Mouse (Mus musculus): Measurements from ENCODE around the gene Auts2. TPM values are rescaled to one million over a fixed set of nuclear protein-coding genes. Genes with fewer than 3 reads are reported as not detected.
"Not testable (repeated sequence)": the region's sequence is repeated elsewhere in the genome, so short reads cannot be mapped to it uniquely, and the experiment has no call there.

Auts2 gene
- 64.9 and 76.2 TPM in 2 replicates for polyA plus RNA-seq (2015; fragmentation: Nextera tagmentation; extraction: Ambion mirVana)

DNA sequence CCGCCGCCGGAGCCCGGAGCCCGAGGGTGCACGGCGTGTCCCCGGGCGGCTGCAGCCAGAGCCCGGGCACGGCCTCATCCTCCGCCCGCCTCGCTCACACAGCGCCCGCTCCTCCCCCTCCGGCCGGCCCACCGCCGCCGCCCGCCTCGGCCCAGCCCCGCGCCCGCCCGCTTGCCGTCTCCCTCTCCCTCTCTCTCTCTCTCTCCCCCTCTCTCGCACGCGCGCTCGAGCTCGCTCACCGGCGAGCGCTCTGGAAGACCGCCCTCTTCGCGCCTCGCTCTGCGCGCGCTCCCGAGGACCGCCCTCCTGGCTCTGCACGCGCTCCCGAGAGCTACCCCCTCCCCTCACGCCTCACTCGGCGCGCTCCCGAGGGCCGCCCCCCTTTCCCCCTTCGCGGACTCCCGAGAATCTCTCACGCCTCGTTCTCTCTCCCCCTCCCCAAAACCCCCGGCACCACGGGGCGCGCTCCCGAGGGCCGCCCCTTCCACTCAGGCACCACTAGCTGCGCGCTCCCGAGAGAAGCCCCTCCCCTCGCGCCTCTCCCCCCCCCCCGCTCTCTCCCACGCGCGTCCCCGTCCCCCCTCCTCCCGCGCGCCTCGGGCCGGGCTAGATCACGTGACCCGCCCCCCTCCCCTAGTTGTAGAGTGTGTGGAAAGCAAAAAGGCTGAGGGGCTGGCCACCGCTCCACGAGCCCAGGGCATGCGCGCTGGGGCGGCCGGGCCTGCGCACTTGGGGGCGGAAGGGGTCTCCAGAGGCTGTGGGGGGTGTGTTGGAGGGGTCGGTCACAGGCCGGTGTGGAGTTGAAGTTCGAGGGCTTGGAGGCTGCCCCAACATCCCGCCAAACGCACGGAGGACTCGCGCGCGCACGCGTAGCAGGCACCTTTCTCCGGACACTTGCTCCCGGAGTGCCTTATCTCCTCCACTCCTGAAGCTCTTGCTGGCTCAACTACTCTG, at the start of gene Auts2:
Auts2 (minus strand) TSS at position 227 of the 954 bp plus-strand sequence.
- H3K9ac ChIP-seq, result peak within 1 kb of the TSS; percentile 69
- H3K9me3 ChIP-seq, result no peaks in the 10 kb centered on the region
- WGBS, result under 1% methylated on average over 45 of the region's 105 CpGs

GRCm38 (mm10) chr5:132591721-132592695, 48.9 kb upstream of the Auts2 start:
- ATAC-seq (ENCODE audit: low FRiP score, low read depth), result no peak

More for the DNA sequence above, at the start of gene Auts2:
- Histone ChIP-seq H3K4me1 (replicated peaks) (peaks cover 26% of the 10 kb centered on the region), H3K4me2 (peak within 1 kb of the TSS; percentile 92), H3K36me3 (no peaks in the 10 kb centered on the region), H3K27me3 (0 out of 2 replicates have a peak, but pooled peaks cover 5% of the 10 kb centered on the region), H3K27ac (replicated peaks) (peak within 1 kb of the TSS; percentile 91), H3K4me3 (peak within 1 kb of the TSS; percentile 97)
- peak; percentile 90 for ATAC-seq (ENCODE audit: low FRiP score, low read depth)

GRCm38 (mm10) chr5:132579774-132580173, 36.6 kb upstream of the Auts2 start:
- Histone ChIP-seq H3K27me3 (no peaks in the 10 kb centered on the region), H3K4me2 (no peak overlapping the region), H3K27ac (replicated peaks) (no peak overlapping the region), H3K36me3 (no peaks in the 10 kb centered on the region), H3K9me3 (no peaks in the 10 kb centered on the region), H3K4me1 (replicated peaks) (no peaks in the 10 kb centered on the region), H3K9ac (no peak overlapping the region), H3K4me3 (no peak overlapping the region)
- WGBS, result 42% methylated on average over 7 of the region's 7 CpGs
- no peak for ATAC-seq (ENCODE audit: low FRiP score, low read depth)

More at GRCm38 (mm10) chr5:132591721-132592695, 48.9 kb upstream of the Auts2 start:
- Histone ChIP-seq H3K4me3 (no peak overlapping the region), H3K9ac (no peak overlapping the region), H3K27me3 (no peaks in the 10 kb centered on the region), H3K9me3 (no peaks in the 10 kb centered on the region), H3K4me2 (no peak overlapping the region), H3K36me3 (no peaks in the 10 kb centered on the region), H3K4me1 (replicated peaks) (no peaks in the 10 kb centered on the region; the same call in 1 of the 2 replicates), H3K27ac (replicated peaks) (no peak overlapping the region)
- WGBS, result 70% methylated on average over 24 of the region's 24 CpGs

DNA sequence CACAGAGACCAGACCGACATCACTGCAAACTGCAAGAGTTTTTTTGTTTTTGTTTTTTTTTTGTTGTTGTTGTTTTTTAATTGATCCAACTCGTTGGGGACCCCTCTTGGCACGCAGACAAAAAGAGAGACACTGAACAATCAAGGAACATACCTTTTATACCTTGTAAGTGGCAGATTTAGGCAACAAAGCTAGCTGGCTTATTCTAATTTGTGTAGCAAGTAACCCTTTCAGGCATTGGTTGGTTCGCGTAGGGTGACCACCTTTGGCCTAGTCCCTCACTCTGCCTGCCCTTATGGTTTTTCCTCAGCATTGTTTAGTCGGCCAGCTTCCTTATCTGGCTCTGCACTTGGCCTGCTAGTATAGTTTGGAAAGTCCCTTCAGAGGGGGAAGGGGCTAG, 17.6 kb upstream of the Auts2 start:
- H3K9ac ChIP-seq; ATAC-seq (ENCODE audit: low FRiP score, low read depth); H3K4me2 ChIP-seq; H3K27me3 ChIP-seq; H3K27ac ChIP-seq (replicated peaks); H3K36me3 ChIP-seq; H3K4me1 ChIP-seq (replicated peaks); H3K9me3 ChIP-seq; H3K4me3 ChIP-seq: not testable (repeated sequence)
- 80% methylated on average over 6 of the region's 6 CpGs for WGBS

- 0 out of 2 replicates have a peak, but pooled peaks cover 5% of the 10 kb centered on the region for H3K27me3 ChIP-seq
- no peak overlapping the region for H3K4me3 ChIP-seq
- no peaks in the 10 kb centered on the region for H3K36me3 ChIP-seq
- H3K9me3 ChIP-seq, result no peaks in the 10 kb centered on the region
- H3K4me2 ChIP-seq, result no peak overlapping the region
- no peak overlapping the region for H3K27ac ChIP-seq (replicated peaks)
- no peak for ATAC-seq (ENCODE audit: low FRiP score, low read depth)
- 61% methylated on average over 1 of the region's 1 CpGs for WGBS
- H3K9ac ChIP-seq, result no peak overlapping the region
- H3K4me1 ChIP-seq (replicated peaks), result peaks cover 6% of the 10 kb centered on the region
These were observed 2.6 kb upstream of the Auts2 start for GRCm38 (mm10) chr5:132545761-132546160.

DNA sequence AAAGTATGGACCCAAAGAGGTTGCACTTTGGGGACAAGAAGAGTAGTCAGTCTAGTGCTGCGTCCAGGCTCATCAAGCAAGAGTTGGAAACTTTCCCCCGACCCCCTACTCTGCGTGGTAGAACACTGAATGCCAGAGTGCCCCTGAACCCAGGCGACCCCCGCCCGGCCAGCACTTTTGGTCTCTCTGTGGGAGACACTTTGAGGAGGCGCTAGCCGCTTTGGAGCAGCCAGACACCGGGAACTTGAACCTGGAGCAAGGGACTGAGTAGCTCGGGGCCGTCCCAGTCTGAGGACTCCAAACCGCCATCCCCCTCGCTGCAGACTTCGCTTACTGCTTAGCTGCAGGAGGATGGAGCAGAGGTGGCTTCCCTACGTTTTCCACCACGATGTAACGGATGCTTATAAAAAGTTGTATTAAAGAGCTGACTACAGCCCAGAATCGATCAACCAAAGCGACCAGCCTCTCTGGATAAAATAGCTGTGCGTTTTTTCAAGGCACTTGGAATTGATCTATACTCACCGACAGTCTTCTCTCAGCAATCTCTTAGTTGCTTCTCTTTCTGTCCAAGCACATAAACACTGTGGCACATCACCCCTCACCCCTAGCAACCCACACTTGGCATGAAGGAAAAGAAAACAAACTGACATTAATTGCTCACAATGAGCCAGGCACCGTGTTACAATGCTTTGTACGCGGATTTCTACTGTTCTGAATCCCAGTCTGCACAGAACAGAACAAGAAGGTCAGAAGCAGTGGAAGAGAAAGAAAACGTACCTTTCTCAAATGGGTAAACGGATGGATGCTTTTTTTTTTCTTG, 1.2 kb upstream of the Auts2 start:
- H3K27ac ChIP-seq (replicated peaks), result 0 out of 2 replicates have a peak overlapping the region, but pooled peaks have one; percentile 91

DNA sequence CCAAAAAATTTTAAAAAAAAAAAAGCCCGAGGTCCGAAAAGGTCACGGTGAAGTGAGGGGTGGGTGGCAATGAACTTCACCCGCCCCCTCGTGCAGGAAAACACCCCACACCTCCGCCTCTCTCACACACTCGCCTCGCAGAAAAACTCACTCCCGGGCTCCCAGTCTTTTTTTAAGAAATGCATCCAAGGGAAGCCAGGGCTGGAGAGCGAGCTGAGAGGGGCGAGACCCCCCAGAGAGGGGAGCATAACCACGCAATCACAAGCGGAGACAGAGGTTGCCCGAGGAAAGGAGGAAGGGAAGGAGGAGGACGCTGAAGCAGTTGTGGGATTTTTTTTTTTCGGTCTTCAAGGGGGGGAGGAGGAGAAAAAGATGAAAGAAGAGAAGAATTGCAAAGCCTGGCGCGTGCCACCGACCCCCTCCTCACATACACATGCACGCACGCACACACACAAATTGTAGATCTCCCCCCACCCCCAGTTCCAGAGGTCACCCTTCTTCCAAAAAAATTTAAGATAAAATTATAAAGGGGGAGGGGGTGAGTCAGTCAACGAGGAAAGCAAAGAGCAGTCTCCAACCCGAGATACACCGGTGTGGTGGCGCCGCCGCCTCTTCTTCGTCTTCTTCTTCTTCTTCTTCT, 643 bp downstream of the Auts2 start:
- Histone ChIP-seq H3K27ac (replicated peaks) (peak overlapping the region; percentile 91), H3K4me3 (peak overlapping the region; percentile 97), H3K27me3 (no peaks in the 10 kb centered on the region), H3K9me3 (no peaks in the 10 kb centered on the region), H3K9ac (peak overlapping the region; percentile 69), H3K4me2 (peak overlapping the region; percentile 92), H3K4me1 (replicated peaks) (peaks cover 30% of the 10 kb centered on the region), H3K36me3 (no peaks in the 10 kb centered on the region)
- ATAC-seq (ENCODE audit: low FRiP score, low read depth), result peak; percentile 23
- under 1% methylated on average over 28 of the region's 28 CpGs for WGBS

More for the DNA sequence above, 1.2 kb upstream of the Auts2 start:
- H3K36me3 ChIP-seq, result no peaks in the 10 kb centered on the region
- peaks cover 20% of the 10 kb centered on the region for H3K4me1 ChIP-seq (replicated peaks)
- H3K9ac ChIP-seq, result no peak overlapping the region
- no peaks in the 10 kb centered on the region for H3K9me3 ChIP-seq
- 0 out of 2 replicates have a peak, but pooled peaks cover 5% of the 10 kb centered on the region for H3K27me3 ChIP-seq
- peak overlapping the region; percentile 92 for H3K4me2 ChIP-seq
- no peak for ATAC-seq (ENCODE audit: low FRiP score, low read depth)
- WGBS, result 3% methylated on average over 26 of the region's 26 CpGs
- H3K4me3 ChIP-seq, result peak overlapping the region; percentile 97

DNA sequence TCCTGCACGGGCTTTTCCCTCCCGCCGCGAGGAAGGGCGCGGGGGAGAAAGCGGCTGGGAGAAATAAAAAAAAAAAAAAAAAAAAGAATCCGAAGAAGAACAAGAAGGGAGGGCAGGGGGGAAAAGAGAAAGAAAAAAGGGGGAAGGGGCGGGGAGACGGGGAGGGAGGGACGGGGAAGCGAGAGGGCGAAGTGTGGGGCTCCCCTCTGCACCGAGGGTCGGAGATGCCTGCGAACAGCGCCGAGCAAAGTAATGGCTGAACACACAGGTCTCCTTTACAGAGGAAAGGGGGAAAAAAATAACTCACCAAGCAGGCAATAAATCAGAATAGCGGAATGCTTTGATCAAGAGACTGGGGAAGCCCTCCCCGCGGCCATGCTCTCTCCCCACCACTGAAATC, 1.2 kb downstream of the Auts2 start:
- peak overlapping the region; percentile 69 for H3K9ac ChIP-seq
- under 1% methylated on average over 15 of the region's 21 CpGs for WGBS
- no peak for ATAC-seq (ENCODE audit: low FRiP score, low read depth)

GRCm38 (mm10) chr5:132541371-132541931, 1.7 kb downstream of the Auts2 start:
- Histone ChIP-seq H3K4me2 (peak overlapping the region; percentile 92), H3K27me3 (no peaks in the 10 kb centered on the region), H3K4me1 (replicated peaks) (peaks cover 31% of the 10 kb centered on the region), H3K9ac (peak overlapping the region; percentile 69), H3K4me3 (peak overlapping the region; percentile 97), H3K9me3 (no peaks in the 10 kb centered on the region), H3K27ac (replicated peaks) (peak overlapping the region; percentile 91), H3K36me3 (no peaks in the 10 kb centered on the region)
- ATAC-seq (ENCODE audit: low FRiP score, low read depth), result no peak
- under 1% methylated on average over 45 of the region's 46 CpGs for WGBS

More for the DNA sequence above, 1.2 kb downstream of the Auts2 start:
- H3K4me2 ChIP-seq, result peak overlapping the region; percentile 92
- peak overlapping the region; percentile 91 for H3K27ac ChIP-seq (replicated peaks)
- H3K9me3 ChIP-seq, result no peaks in the 10 kb centered on the region
- peaks cover 31% of the 10 kb centered on the region for H3K4me1 ChIP-seq (replicated peaks)
- no peaks in the 10 kb centered on the region for H3K27me3 ChIP-seq
- no peaks in the 10 kb centered on the region for H3K36me3 ChIP-seq
- peak overlapping the region; percentile 97 for H3K4me3 ChIP-seq

DNA sequence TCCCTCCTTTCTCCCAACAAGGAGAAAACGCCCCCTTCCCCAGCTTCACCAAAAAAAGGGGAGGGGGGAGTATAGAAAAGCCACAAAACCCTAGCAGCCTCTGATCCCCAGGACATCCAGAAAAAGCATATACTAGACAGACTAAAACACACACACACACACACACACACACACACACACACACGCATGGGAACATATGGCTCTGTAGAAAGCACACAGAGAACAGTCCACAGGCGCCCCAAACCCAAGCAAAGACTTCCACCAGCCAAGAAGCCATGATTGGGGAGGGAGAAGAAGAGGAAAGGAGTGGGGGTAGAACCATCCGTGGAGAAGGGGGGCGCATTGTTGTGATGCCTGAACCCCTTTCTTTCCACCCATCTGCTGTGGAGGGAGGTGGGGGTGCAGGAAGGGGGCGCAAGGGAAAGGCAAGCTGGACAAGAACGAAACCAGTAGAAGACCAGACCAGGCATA, 2.3 kb downstream of the Auts2 start:
- H3K4me2 ChIP-seq, result peak overlapping the region; percentile 92
- H3K27ac ChIP-seq (replicated peaks), result peak overlapping the region; percentile 91
- H3K36me3 ChIP-seq, result no peaks in the 10 kb centered on the region
- WGBS, result 1% methylated on average over 6 of the region's 7 CpGs
- no peak for ATAC-seq (ENCODE audit: low FRiP score, low read depth)
- H3K4me3 ChIP-seq, result peak overlapping the region; percentile 97
- H3K9me3 ChIP-seq, result no peaks in the 10 kb centered on the region
- H3K9ac ChIP-seq, result peak overlapping the region; percentile 69
- H3K4me1 ChIP-seq (replicated peaks), result peaks cover 31% of the 10 kb centered on the region
- H3K27me3 ChIP-seq, result no peaks in the 10 kb centered on the region
